Mouse (Mus musculus) lung, embryonic 16.5 days (tissue): Measurements from ENCODE around the gene Kmt2b. TPM values are rescaled to one million over a fixed set of nuclear protein-coding genes. Genes with fewer than 3 reads are reported as not detected.

Source experiments
- ATAC-seq: fragments of 200-750 bp; cut with Nextera tagmentation; 2 replicates; pipeline ENCODE4 v1.8.0; 2017; ENCODE audit warnings: low read depth, mild to moderate bottlenecking, moderate library complexity
- H3K27ac ChIP-seq: fragments of 300-500 bp; sonication (generic); 2 replicates; pipeline ENCODE4 v1.5.1; 2014; ENCODE audit warnings: mild to moderate bottlenecking, control low read depth, low read length
- H3K27me3 ChIP-seq: fragments of 300-500 bp; sonication (generic); 2 replicates; pipeline ENCODE4 v1.6.1; 2014; ENCODE audit warnings: low read depth, low read length, mixed read lengths; ENCODE audit not compliant: control insufficient read depth, insufficient read depth
- H3K36me3 ChIP-seq: fragments of 300-500 bp; sonication (generic); 2 replicates; pipeline ENCODE4 v1.6.1; 2014; ENCODE audit warnings: low read length; ENCODE audit not compliant: control insufficient read depth, insufficient read depth
- H3K4me1 ChIP-seq: fragments of 300-500 bp; sonication (generic); replicated peaks from 2 replicates; pipeline ENCODE4 v1.6.1; 2014; ENCODE audit warnings: low read length, mixed read lengths; ENCODE audit not compliant: control insufficient read depth, insufficient read depth
- H3K4me2 ChIP-seq: fragments of 300-500 bp; sonication (generic); 2 replicates; pipeline ENCODE4 v1.6.1; 2014; ENCODE audit warnings: low read depth, low read length, control low read depth
- H3K4me3 ChIP-seq: fragments of 300-500 bp; sonication (generic); 2 replicates; pipeline ENCODE4 v1.5.1; 2014; ENCODE audit warnings: mild to moderate bottlenecking, low read length, control low read depth
- H3K9ac ChIP-seq: fragments of 300-500 bp; sonication (generic); 2 replicates; pipeline ENCODE4 v1.6.1; 2014; ENCODE audit warnings: low read length, control low read depth
- H3K9me3 ChIP-seq: fragments of 300-500 bp; sonication (generic); 2 replicates; pipeline ENCODE4 v1.6.1; 2016; ENCODE audit warnings: low read length; ENCODE audit not compliant: control insufficient read depth
- whole genome bisulfite sequencing: fragments of 180-500 bp; shearing (Covaris S2); extraction: QIAGEN DNeasy Blood & Tissue Kit; methylation state at CpG from one replicate; pipeline ENCODE4 v1.1.7; 2014; 5-methylcytosine and 5-hydroxymethylcytosine counted together
- microRNA-seq: library from miRNA; unstranded; fragments of <30 nt; microRNA quantifications from one replicate; pipeline ENCODE4, GENCODE M21; 2016
- polyA plus RNA-seq: library from polyadenylated mRNA; unstranded; fragments of >200 nt; fragmentation: Nextera tagmentation; extraction: Ambion mirVana; gene quantifications from 2 replicates; pipeline ENCODE4 v1.2.1, GENCODE M21; 2015

The Kmt2b gene
- polyA plus RNA-seq, 1 experiment from 2014 or later = 8.7 TPM

DNA sequence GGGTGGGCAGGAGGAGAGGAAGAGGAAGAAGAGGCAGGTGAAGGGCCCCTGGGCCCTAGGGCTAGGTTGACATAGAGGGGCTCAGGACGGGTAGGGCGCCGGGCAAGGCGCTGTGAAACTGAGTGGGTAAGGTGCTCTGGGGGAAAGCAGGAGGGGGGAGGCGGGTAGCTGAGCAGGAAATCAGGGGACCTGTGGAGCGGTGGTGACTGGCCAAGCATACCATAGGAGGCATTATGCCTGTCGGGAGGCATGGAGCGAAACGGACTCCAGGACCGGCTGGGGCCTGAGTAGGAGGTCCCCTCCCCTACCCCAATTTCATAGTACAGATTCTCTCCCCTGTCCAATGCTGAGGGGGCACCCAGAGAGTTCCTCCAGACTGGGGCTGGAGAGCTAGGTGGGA is 65.7 kb downstream of the Kmt2b start:
- ATAC-seq = no peak
- H3K9ac ChIP-seq = no peak overlapping the region
- H3K27ac ChIP-seq = no peak overlapping the region

DNA sequence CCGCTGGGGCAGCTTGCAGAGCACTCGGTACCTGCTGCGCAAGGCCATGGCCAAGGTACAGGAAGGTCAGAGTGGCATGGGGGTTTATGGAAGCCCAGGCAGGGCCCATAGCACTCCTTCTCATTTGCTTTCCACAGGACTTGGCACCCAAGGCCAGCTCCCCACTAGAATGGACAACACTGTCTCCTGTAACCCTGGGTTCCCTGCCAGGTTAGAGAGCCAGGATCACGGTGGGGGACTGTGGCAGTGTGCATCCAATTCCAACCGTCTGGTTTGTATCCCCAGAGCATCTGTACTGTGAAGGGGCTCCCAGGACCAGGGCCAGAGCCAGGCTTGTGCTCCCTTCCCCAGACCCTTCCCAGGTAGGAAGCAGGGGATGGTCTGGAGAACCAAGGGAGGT is 67.7 kb downstream of the Kmt2b start:
- Histone ChIP-seq H3K9me3 (no peaks in the 10 kb centered on the region), H3K4me2 (no peak overlapping the region), H3K36me3 (peaks cover 2% of the 10 kb centered on the region; the same call in 1 of the 2 replicates), H3K27me3 (no peaks in the 10 kb centered on the region), H3K4me1 (no peaks in the 10 kb centered on the region), H3K9ac (no peak overlapping the region), H3K27ac (no peak overlapping the region), H3K4me3 (no peak overlapping the region)
- WGBS = 76% methylated on average over 5 of the region's 5 CpGs
- no peak for ATAC-seq

More for the DNA sequence above, 65.7 kb downstream of the Kmt2b start:
- Histone ChIP-seq H3K4me3 (no peak overlapping the region), H3K4me2 (no peak overlapping the region), H3K9me3 (no peaks in the 10 kb centered on the region), H3K4me1 (peaks cover 10% of the 10 kb centered on the region), H3K27me3 (no peaks in the 10 kb centered on the region), H3K36me3 (peaks cover 8% of the 10 kb centered on the region; the same call in 1 of the 2 replicates)
- 84% methylated on average over 10 of the region's 10 CpGs for WGBS

GRCm38 (mm10) chr7:30520396-30520795 is 68.1 kb downstream of the Kmt2b start:
- Histone ChIP-seq H3K27me3 (no peaks in the 10 kb centered on the region), H3K9ac (no peak overlapping the region), H3K4me1 (no peaks in the 10 kb centered on the region), H3K9me3 (no peaks in the 10 kb centered on the region), H3K27ac (no peak overlapping the region), H3K36me3 (peaks cover 2% of the 10 kb centered on the region; the same call in 1 of the 2 replicates), H3K4me2 (no peak overlapping the region), H3K4me3 (no peak overlapping the region)
- no peak for ATAC-seq
- WGBS = 60% methylated on average over 4 of the region's 4 CpGs

Small RNAs within 50 kb of the gene (microRNA-seq; reads per million reads assigned to microRNA genes)
- gene Gm38670 (1.8 reads per million), gene Mir3569 (not detected)

Other genes with a start within 250 kb of the Kmt2b start
- gene Lrfn3, start 226.0 kb downstream of the Kmt2b start, polyA plus RNA-seq = 3.5 and 3.9 TPM in 2 replicates
- gene Tyrobp, start 175.0 kb downstream of the Kmt2b start, polyA plus RNA-seq = 53.5 and 63.9 TPM in 2 replicates
- gene Hcst, start 168.9 kb downstream of the Kmt2b start, polyA plus RNA-seq = 2.0 and 2.6 TPM in 2 replicates
- 1.9 and 2.0 TPM in 2 replicates for gene Nfkbid, start 167.0 kb downstream of the Kmt2b start, polyA plus RNA-seq
- gene Aplp1, start 143.2 kb downstream of the Kmt2b start, polyA plus RNA-seq = 20.4 and 22.3 TPM in 2 replicates
- gene Kirrel2, start 131.0 kb downstream of the Kmt2b start, polyA plus RNA-seq = not detected in 2 replicates
- gene Nphs1, start 130.4 kb downstream of the Kmt2b start, polyA plus RNA-seq = not detected in 2 replicates
- 0.41 and 2.4 TPM in 2 replicates for gene Prodh2, start 95.1 kb downstream of the Kmt2b start, polyA plus RNA-seq
- 7.6 and 7.8 TPM in 2 replicates for gene Arhgap33, start 53.7 kb downstream of the Kmt2b start, polyA plus RNA-seq
- 32.0 and 34.0 TPM in 2 replicates for gene Hspb6, start 36.5 kb downstream of the Kmt2b start, polyA plus RNA-seq
- gene Proser3, start 36.4 kb downstream of the Kmt2b start, polyA plus RNA-seq = 12.9 and 14.9 TPM in 2 replicates
- 38.1 and 46.1 TPM in 2 replicates for gene Lin37, start 28.9 kb downstream of the Kmt2b start, polyA plus RNA-seq
- 95.5 and 96.3 TPM in 2 replicates for gene U2af1l4, start 25.4 kb downstream of the Kmt2b start, polyA plus RNA-seq
- 14.3 and 18.2 TPM in 2 replicates for gene Gm49396, start 25.4 kb downstream of the Kmt2b start, polyA plus RNA-seq
- gene Psenen, start 25.1 kb downstream of the Kmt2b start, polyA plus RNA-seq = 144 and 146 TPM in 2 replicates
- 4.2 and 6.4 TPM in 2 replicates for gene Igflr1, start 23.3 kb downstream of the Kmt2b start, polyA plus RNA-seq
- gene Zbtb32, start 10.2 kb upstream of the Kmt2b start, polyA plus RNA-seq = 4.5 and 4.6 TPM in 2 replicates
- 1.8 and 1.9 TPM in 2 replicates for gene Upk1a, start 24.1 kb upstream of the Kmt2b start, polyA plus RNA-seq
- 902 and 945 TPM in 2 replicates for gene Cox6b1, start 37.4 kb upstream of the Kmt2b start, polyA plus RNA-seq
- not detected in 2 replicates for gene Etv2, start 47.1 kb upstream of the Kmt2b start, polyA plus RNA-seq
- 106 and 110 TPM in 2 replicates for gene Rbm42, start 61.6 kb upstream of the Kmt2b start, polyA plus RNA-seq
- 49.6 and 58.2 TPM in 2 replicates for gene Haus5, start 76.3 kb upstream of the Kmt2b start, polyA plus RNA-seq
- gene Pmis2, start 82.9 kb upstream of the Kmt2b start, polyA plus RNA-seq = not detected in 2 replicates
- gene 2200002J24Rik, start 110.2 kb upstream of the Kmt2b start, polyA plus RNA-seq = 0.75 and 1.4 TPM in 2 replicates
- 0.10 and 0.26 TPM in 2 replicates for gene Atp4a, start 123.5 kb upstream of the Kmt2b start, polyA plus RNA-seq
- gene Tmem147, start 140.8 kb upstream of the Kmt2b start, polyA plus RNA-seq = 148 and 160 TPM in 2 replicates
- gene Gapdhs, start 155.0 kb upstream of the Kmt2b start, polyA plus RNA-seq = 0.45 and 0.58 TPM in 2 replicates
- 1.5 and 2.6 TPM in 2 replicates for gene Sbsn, start 162.7 kb upstream of the Kmt2b start, polyA plus RNA-seq
- gene Dmkn, start 175.0 kb upstream of the Kmt2b start, polyA plus RNA-seq = 12.6 and 21.0 TPM in 2 replicates
- gene Krtdap, start 199.2 kb upstream of the Kmt2b start, polyA plus RNA-seq = 3.7 and 18.1 TPM in 2 replicates
- gene Ffar2, start 235.0 kb upstream of the Kmt2b start, polyA plus RNA-seq = 0.35 and 0.67 TPM in 2 replicates